Mouse (Mus musculus): Measurements from ENCODE around the gene Rassf7.

- TF ChIP-seq CTCF (IDR thresholded peaks at IDR 0.05; ENCODE audit: low read depth, low read length): no peak
- peak; percentile 86 for TF ChIP-seq POLR2A (IDR thresholded peaks at IDR 0.05; ENCODE audit: extremely low read depth, insufficient read depth, low read length)
Observed at GRCm38 (mm10) chr7:141265739-141266561, 50.3 kb downstream of the Rassf7 start, which contains the start of gene Irf7.

Data from liver, adult 2 months (tissue).